Mouse (Mus musculus) olfactory bulb, adult 2 months (tissue): ENCODE data around the gene Gm28048.

Experiments
- CTCF ChIP-seq: fragments of 200-500 bp; IDR thresholded peaks from 2 replicates; pipeline ENCODE4 v1.5.1; 2012; ENCODE audit warnings: low read depth, mild to moderate bottlenecking, low read length, moderate library complexity; ENCODE audit not compliant: insufficient read depth
- POLR2A ChIP-seq: fragments of 200-500 bp; IDR thresholded peaks from 2 replicates; pipeline ENCODE4 v1.6.1; 2012; ENCODE audit warnings: mild to moderate bottlenecking, low read depth, low read length, moderate library complexity; ENCODE audit not compliant: insufficient read depth

GRCm38 (mm10) chr11:22936446-22937125 is 45.3 kb downstream of the Gm28048 start:
- TF ChIP-seq POLR2A (no peak), CTCF (no peak)
